Mouse (Mus musculus): ENCODE results near the gene Hprt.

Gene Hprt

DNA sequence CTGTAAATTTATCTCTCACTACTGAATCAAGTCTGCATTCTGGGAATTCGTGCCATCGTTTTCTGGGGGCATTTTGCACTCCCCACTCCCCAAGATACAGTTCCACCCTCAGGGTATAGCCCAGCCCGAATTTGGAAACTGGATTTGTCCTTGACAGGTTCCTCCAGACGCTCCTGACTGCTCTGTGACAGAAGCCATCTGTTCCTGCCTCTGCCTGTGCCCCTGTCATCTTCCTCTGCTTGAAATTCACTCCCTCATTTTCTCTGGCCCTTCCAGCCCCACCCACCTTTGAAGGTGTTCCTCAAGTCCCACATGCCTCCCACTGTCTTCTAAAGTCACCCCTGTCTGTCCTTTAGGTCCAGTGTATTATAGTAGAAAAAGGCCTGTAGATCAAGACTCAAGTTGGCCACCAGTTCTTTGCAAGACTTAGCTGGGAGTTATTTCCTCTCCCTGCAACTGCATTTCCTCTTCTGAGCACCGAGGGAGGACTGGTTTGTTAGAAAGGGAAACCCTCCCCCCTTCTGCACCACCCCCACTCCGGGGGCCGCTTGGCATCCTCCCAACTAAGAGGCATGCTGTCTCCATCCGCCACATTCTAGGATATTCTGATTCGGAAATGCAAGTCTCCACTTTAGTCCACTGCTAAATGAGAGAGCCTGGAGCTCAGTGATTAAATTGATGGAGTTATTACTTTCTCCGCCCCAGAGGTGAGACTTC, 57.4 kb downstream of the Hprt start:
- peak; percentile 10 for DNase-seq

DNA sequence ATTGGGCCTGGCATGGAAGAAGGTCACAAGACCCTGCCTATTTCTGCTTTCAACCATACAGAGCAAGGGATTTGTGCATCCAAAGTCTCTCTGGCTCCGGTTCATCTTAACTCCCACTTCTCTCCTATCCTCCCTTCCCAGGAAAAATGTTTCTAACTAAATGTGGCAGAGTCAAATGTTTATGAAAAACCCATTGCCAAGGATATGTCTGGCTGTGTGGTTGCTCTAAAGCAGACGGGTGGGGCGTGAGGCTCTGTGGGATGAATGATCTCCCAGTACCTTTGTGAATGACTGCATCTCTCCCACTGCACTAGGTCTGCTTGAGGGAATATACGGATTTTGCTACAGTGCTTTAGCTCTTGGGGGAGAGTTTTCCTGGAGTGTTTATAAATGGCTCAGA, 58.1 kb downstream of the Hprt start:
- DNase-seq: no peak

DNA sequence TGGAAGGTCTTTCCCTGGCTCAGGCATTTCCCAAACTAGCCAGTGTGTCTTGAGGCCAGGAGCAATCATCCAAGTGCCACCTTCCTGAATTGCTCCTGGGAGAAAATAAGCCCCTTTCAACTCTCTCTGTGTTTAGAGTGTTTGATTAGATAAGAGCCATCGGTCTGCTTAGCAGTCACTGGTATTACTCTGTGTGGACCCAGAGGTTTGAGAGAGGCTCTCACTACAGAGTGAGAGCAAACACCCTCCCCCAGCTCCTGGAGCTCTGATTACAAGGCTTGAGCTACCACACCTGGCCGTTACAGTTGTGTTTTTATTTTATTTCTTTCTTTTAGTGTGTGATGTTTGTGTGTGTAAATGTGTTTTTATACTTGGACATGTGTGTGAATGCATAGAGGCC, 59.0 kb downstream of the Hprt start:
- DNase-seq: no peak

- no peak for DNase-seq
Observed at GRCm38 (mm10) chrX:53049196-53049595, 61.3 kb downstream of the Hprt start.

DNA sequence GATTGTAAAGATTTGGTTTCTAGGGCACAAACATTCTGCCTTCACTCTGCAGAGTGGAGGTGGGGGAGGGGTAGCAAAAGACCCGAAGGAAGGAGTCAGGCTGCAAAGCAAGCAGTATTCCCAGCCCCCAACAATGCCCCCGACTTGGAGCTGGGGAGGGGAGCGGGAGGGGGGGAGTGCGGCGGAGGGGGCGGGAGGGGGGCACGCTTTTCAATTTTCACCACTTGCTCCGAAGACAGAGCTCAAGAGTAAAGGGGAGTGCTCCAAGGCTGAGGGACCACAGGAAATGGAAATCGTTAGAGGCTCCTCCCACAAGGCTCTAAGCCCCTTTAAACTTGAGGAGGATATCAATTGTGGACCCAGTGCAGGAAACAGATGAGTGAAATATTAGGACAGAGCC, 62.4 kb downstream of the Hprt start:
- DNase-seq: no peak

DNA sequence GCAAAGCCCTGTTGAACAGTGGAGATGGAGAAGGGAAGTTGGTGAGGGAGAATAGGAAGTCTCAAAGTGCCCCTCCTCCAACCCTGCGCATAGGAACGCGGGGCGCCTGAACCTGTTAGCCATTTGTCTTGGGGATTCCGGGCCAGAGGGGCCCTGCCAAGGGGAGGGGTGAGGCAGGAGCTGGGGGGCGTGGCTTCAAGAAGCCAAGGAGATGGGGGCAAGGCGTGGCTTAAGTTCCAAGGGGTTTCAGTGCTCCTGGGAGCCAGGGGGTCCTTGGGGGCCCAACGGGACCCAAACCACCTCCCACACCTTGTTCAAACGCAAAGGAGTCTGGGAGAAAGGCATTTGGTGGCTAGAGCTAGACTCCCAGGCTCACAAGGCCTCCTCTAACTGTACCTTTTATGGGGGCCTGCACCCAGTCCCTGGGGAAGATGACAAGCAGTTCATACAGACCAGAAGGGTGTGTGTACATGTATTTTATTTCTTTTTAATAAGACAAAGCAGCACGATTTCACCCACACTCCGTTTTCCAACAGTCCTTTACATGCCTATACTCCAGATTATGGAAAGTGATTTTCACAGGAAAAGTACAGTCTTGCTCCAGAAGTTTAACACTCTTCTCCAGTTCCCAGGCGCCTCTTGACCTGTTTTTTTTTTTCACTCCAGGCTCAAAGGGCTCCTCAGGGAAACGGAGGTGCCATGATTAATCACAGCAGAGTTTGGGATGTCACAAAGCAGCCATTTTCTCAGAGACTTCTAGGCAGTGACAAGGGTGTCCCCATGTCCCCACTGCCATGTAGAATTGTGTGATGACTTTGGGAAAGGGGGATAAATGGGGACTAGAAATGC, 64.9 kb downstream of the Hprt start:
- DNase-seq: no peak

DNA sequence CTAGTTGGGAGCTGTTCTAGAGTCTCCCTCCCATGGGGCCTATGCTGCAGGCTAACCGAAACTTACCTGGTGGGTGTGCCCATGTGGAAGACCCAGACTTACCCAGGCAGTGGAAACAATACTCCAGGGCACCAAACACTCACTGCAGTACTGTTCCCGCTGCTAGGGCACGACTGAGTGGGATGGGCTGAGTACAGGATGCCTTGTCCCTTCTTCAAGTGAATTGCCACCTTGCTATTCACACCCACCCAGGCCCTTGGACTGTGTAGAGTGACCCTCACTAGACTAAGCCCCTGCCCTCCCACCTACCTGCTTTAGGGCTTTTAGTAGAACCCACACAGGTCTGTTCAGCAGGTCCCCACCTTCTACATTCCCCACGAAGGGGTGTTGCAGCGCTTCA, 65.9 kb downstream of the Hprt start:
- DNase-seq: no peak

DNA sequence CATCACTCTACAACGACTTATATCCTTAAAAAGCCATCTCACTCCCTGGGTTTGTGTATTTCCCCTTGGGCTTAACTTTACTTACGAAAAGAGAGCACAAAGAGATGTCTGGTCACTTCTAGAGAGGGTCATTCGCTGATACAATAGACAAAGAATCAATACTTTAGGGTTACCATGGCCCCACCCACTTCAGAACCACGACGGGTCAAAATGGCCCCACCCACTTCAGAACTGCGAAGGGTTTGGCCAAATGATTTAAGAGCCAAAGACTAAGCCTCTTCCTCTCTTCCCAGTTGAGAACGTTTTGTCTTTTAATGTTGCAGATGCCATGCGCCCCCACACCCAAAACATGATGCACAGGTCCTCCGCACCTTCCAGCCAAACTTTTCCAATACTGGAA, 67.8 kb downstream of the Hprt start:
- DNase-seq: no peak

DNA sequence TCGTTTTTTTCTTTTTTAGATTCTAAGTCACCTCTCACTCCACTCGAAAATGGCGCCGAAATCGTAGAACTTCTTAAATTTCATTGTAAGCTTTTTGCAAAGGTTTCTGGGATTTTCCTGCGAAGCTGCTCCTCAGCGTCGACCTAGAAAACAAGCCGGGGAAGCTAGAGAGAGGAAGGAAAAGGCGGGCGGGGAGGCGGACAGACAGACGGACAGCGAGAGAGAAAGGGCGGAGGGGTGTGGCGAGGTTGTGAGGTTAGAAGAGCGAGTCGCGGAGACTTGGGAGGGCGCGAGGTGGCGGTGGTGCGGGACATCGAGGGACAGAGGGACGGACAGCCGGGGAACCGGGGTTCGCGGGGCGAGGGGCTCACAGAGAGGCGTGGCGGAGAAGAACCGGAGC, 68.7 kb downstream of the Hprt start:
- no peak for DNase-seq

DNA sequence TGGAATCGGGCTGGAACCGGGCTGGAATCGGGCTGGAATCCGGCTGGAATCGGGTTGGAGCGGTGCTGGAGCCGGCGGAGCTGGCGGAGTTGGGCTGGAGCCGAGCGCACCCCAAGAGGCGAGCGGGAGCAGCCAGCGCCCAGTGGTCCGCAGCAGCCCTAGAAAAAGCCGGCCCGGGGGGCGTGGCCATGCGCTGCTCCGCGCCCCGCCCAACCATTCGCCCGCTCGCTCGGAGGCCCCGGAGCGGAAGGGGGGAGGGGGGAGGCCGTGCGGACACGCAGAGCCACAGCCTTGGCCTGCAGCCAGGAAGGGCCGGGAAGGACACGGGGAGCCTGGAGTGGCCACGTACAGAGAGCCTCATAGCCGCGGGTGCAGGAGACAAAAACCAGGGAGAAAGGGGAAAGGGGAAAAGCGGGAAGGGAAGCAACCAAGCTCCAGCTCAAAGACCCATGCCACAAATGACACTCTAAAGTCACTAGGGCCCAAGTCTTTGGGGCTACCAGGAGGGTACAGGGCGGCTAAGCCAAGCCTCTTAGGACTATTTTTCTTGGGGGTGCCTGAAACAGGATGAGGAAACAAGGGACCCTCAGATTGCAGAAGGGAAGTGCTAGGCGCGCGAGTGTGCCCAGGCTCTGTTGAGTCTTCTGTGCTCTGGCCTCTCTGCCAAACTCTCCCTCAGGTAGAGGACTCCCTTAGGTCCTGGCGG, 69.3 kb downstream of the Hprt start:
- peak; percentile 44 for DNase-seq

DNA sequence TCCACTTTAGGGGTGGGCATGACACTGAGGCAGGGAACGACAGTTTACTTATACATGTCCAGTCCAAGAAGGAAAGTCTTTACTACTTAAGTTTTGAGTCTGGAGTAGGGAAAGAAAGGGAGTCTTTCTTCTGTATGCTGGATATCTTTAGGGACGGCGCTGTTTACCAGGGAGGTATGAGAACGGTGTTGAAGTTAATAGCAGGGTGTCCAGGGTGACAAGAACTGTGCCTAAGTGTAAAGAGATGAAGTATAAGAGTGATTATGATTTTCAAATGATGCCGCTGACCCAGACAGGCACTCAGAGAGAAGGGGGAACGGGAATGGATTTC, 69.8 kb downstream of the Hprt start:
- DNase-seq: no peak

GRCm38 (mm10) chrX:53058459-53059280, 70.7 kb downstream of the Hprt start:
- DNase-seq: no peak

DNA sequence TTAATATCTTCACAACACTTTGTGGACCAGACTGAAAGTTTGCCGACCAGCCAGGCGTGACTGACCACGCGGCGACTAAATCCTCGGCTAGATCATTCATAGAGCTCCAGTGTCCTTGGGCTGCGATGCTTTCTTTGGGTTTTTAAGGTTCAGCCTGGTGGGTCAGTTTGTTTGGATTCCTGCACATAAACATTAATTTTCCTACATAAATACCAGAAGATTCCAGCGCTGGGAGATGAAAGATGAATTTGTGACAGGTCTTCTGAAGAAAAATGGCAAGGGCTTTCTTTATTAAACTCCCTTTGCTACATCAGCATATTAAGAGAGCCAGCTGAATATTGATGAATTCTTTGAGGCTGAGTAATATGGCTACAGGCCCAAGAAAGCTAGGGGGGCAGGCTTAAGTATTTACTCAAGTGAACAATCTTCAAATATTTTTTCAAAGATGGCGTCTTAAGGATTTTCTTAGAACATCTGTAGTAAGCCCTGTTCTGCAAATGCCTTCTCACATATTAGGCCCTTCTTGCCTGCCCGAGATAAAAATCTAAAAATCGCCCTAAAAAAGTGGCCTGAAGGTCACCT, 71.6 kb downstream of the Hprt start:
- no peak for DNase-seq

DNA sequence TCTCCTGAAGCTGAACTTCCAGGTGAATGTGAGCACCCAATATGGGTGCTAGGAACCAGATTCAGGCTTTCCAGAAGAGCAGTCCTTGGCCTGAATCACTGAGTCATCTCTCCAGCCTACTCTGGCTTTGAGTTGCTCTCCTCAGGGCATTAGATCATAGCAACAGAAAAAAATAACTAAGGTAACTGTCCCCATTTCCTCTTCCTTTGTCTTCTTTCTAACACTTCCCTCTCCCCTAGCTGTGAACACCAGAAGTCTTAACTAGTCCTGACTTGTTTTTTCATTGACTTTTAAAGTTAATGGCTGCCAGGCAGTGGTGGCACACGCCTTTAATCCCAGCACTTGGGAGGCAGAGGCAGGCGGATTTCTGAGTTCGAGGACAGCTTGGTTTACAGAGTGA, 76.5 kb downstream of the Hprt start:
- DNase-seq: no peak

All from layer of hippocampus, adult 9-11 months (tissue).